Mouse (Mus musculus): Measurements from ENCODE around the gene Git2.

Gene Git2

GRCm38 (mm10) chr5:114797253-114797652, 21.9 kb upstream of the Git2 start:
- DNase-seq (ENCODE audit: low read depth in 2 of 2, low spot score in 2 of 2): no peak

- no peak for DNase-seq (ENCODE audit: low read depth in 2 of 2, low spot score in 2 of 2)
Observed at GRCm38 (mm10) chr5:114796299-114797012, 21.1 kb upstream of the Git2 start.

- DNase-seq (ENCODE audit: low read depth in 2 of 2, low spot score in 2 of 2): no peak
Observed at GRCm38 (mm10) chr5:114795653-114796052, 20.3 kb upstream of the Git2 start.

- DNase-seq (ENCODE audit: low read depth in 2 of 2, low spot score in 2 of 2): no peak
Observed at GRCm38 (mm10) chr5:114795231-114795630, 19.9 kb upstream of the Git2 start.

- no peak for DNase-seq (ENCODE audit: low read depth in 2 of 2, low spot score in 2 of 2)
Observed at GRCm38 (mm10) chr5:114794609-114795008, 19.3 kb upstream of the Git2 start.

GRCm38 (mm10) chr5:114793317-114793716, 18.0 kb upstream of the Git2 start:
- no peak for DNase-seq (ENCODE audit: low read depth in 2 of 2, low spot score in 2 of 2)

- no peak for DNase-seq (ENCODE audit: low read depth in 2 of 2, low spot score in 2 of 2)
Observed at GRCm38 (mm10) chr5:114785196-114785595, 9.9 kb upstream of the Git2 start.

- DNase-seq (ENCODE audit: low read depth in 2 of 2, low spot score in 2 of 2): no peak
Observed at GRCm38 (mm10) chr5:114784622-114785165, 9.4 kb upstream of the Git2 start.

GRCm38 (mm10) chr5:114783405-114784163, 8.3 kb upstream of the Git2 start:
- DNase-seq (ENCODE audit: low read depth in 2 of 2, low spot score in 2 of 2): peak in 1 of 2 experiments; percentile 35

GRCm38 (mm10) chr5:114782991-114783390, 7.7 kb upstream of the Git2 start:
- DNase-seq (ENCODE audit: low read depth in 2 of 2, low spot score in 2 of 2): no peak

- no peak for DNase-seq (ENCODE audit: low read depth in 2 of 2, low spot score in 2 of 2)
Observed at GRCm38 (mm10) chr5:114780912-114781311, 5.6 kb upstream of the Git2 start.

- DNase-seq (ENCODE audit: low read depth in 2 of 2, low spot score in 2 of 2): no peak
Observed at GRCm38 (mm10) chr5:114779956-114780489, 4.7 kb upstream of the Git2 start.

- DNase-seq (ENCODE audit: low read depth in 2 of 2, low spot score in 2 of 2): no peak
Observed at GRCm38 (mm10) chr5:114776174-114776573, 857 bp upstream of the Git2 start.

GRCm38 (mm10) chr5:114774403-114775051, 790 bp downstream of the Git2 start, which contains the start of gene Ankrd13a:
Gene Ankrd13a, plus strand, starts transcription at chr5:114774677.
- peak; percentile 84 to 88 for DNase-seq (ENCODE audit: low read depth in 2 of 2, low spot score in 2 of 2)

GRCm38 (mm10) chr5:114773780-114774179, 1.5 kb downstream of the Git2 start:
- DNase-seq (ENCODE audit: low read depth in 2 of 2, low spot score in 2 of 2): no peak

- DNase-seq (ENCODE audit: low read depth in 2 of 2, low spot score in 2 of 2): peak; percentile 94 to 95
Observed at GRCm38 (mm10) chr5:114773211-114773710, 2.1 kb downstream of the Git2 start.

- DNase-seq (ENCODE audit: low read depth in 2 of 2, low spot score in 2 of 2): peak; percentile 26 to 43
Observed at GRCm38 (mm10) chr5:114772456-114773203, 2.7 kb downstream of the Git2 start.

GRCm38 (mm10) chr5:114771796-114772195, 3.5 kb downstream of the Git2 start:
- DNase-seq (ENCODE audit: low read depth in 2 of 2, low spot score in 2 of 2): peak in 1 of 2 experiments; percentile 8

GRCm38 (mm10) chr5:114769786-114770185, 5.5 kb downstream of the Git2 start:
- peak in 1 of 2 experiments; percentile 20 for DNase-seq (ENCODE audit: low read depth in 2 of 2, low spot score in 2 of 2)

GRCm38 (mm10) chr5:114767185-114767584, 8.1 kb downstream of the Git2 start:
- DNase-seq (ENCODE audit: low read depth in 2 of 2, low spot score in 2 of 2): no peak
